Mouse (Mus musculus) neural tube, embryonic 11.5 days (tissue): ENCODE results near the gene Hes5. TPM values are rescaled to one million over a fixed set of nuclear protein-coding genes. Genes with fewer than 3 reads are reported as not detected.

ENCODE experiments used
- ATAC-seq: fragments of 200-750 bp; cut with Nextera tagmentation; 2 replicates; pipeline ENCODE4 v1.8.0; 2017; ENCODE audit warnings: moderate number of reproducible peaks, mild to moderate bottlenecking, moderate TSS enrichment, moderate library complexity; ENCODE audit not compliant: insufficient read depth, low FRiP score, low TSS enrichment
- DNase-seq: peaks from one replicate; pipeline ENCODE4 v3.0.0-alpha.2; 2015; ENCODE audit warnings: low spot score
- H3K27ac ChIP-seq: fragments of 300-500 bp; sonication (generic); 2 replicates; pipeline ENCODE4 v1.5.1; 2014; ENCODE audit warnings: low read depth, mild to moderate bottlenecking, low read length
- H3K27me3 ChIP-seq: fragments of 300-500 bp; sonication (generic); 2 replicates; pipeline ENCODE4 v1.6.1; 2014; ENCODE audit warnings: mild to moderate bottlenecking, low read length, mixed read lengths; ENCODE audit not compliant: control insufficient read depth, insufficient read depth
- H3K36me3 ChIP-seq: fragments of 300-500 bp; sonication (generic); 2 replicates; pipeline ENCODE4 v1.6.1; 2014; ENCODE audit warnings: mild to moderate bottlenecking, low read length, moderate library complexity, mixed read lengths; ENCODE audit not compliant: control insufficient read depth, insufficient read depth
- H3K4me1 ChIP-seq: fragments of 300-500 bp; sonication (generic); 2 replicates; pipeline ENCODE4 v1.6.1; 2014; ENCODE audit warnings: low read length, mixed read lengths; ENCODE audit not compliant: control insufficient read depth, insufficient read depth
- H3K4me2 ChIP-seq: fragments of 300-500 bp; sonication (generic); 2 replicates; pipeline ENCODE4 v1.6.1; 2014; ENCODE audit warnings: low read depth, mild to moderate bottlenecking, moderate library complexity
- H3K4me3 ChIP-seq: fragments of 300-500 bp; sonication (generic); 2 replicates; pipeline ENCODE4 v1.5.1; 2014; ENCODE audit warnings: low read depth, low read length
- H3K9ac ChIP-seq: fragments of 300-500 bp; sonication (generic); 2 replicates; pipeline ENCODE4 v1.6.1; 2014; ENCODE audit warnings: mild to moderate bottlenecking, low read length
- H3K9me3 ChIP-seq: fragments of 300-500 bp; sonication (generic); 2 replicates; pipeline ENCODE4 v1.6.1; 2016; ENCODE audit warnings: low read length; ENCODE audit not compliant: control insufficient read depth
- WGBS: fragments of 180-500 bp; shearing (Covaris S2); extraction: QIAGEN DNeasy Blood & Tissue Kit; methylation state at CpG from one replicate; pipeline ENCODE4 v1.1.7; 2014; 5-methylcytosine and 5-hydroxymethylcytosine counted together
- polyA plus RNA-seq: library from polyadenylated mRNA; unstranded; fragments of >200 nt; fragmentation: Nextera tagmentation; extraction: Ambion mirVana; gene quantifications from 2 replicates; pipeline ENCODE4 v1.2.1, GENCODE M21; 2014

The Hes5 gene
- polyA plus RNA-seq, 1 experiment from 2014 or later, result 218 TPM

DNA sequence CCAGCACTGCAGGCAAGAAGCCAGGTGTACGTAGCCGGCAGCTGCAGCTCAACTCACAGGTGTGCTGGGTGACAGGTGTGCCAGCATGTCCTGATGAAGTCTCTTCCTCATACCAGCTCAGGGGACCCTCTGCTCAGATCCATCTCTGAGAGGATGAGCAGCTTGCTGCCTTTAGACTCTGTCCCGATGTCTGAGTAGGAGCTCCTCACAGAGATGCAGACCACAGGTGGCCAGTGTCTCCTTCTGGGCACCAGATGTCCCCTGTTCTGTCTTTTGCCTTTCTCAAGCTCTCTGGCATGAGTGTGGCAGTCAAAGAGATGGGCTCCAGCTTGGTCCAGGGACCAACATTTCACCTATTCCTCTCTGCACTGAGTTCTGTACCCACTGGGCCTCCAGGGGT is 46.9 kb downstream of the Hes5 start:
- WGBS, result 87% methylated on average over 3 of the region's 3 CpGs
- no peaks in the 10 kb centered on the region for H3K36me3 ChIP-seq

DNA sequence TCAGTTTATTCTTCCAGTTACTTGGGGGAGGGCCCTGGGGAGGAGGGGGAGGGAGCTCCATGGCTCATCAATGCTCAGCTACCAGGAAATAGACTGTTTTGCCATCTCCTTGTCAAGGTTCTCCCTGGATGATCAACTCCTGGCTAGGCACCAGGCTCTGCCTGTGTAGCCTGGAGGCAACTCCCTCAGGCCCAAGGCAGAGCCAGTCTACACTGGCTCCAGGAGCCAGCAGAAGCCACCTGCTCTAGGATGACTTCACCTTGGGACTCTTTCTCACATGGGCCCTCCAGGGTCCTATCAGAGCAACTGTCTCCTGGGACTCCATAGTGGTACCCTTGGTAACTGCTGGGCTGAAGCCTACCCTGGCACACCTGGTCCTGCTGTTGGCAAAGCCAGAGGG is 47.4 kb downstream of the Hes5 start:
- DNase-seq, result no peak
- no peak overlapping the region for H3K4me2 ChIP-seq
- no peak overlapping the region for H3K27ac ChIP-seq
- H3K9me3 ChIP-seq, result no peaks in the 10 kb centered on the region
- H3K27me3 ChIP-seq, result no peaks in the 10 kb centered on the region
- no peak for ATAC-seq
- no peaks in the 10 kb centered on the region for H3K36me3 ChIP-seq
- no peaks in the 10 kb centered on the region for H3K4me1 ChIP-seq
- H3K9ac ChIP-seq, result no peak overlapping the region
- no peak overlapping the region for H3K4me3 ChIP-seq

More for the DNA sequence above, 46.9 kb downstream of the Hes5 start:
- no peak overlapping the region for H3K9ac ChIP-seq
- no peaks in the 10 kb centered on the region for H3K9me3 ChIP-seq
- no peaks in the 10 kb centered on the region for H3K27me3 ChIP-seq
- DNase-seq, result no peak
- no peak overlapping the region for H3K27ac ChIP-seq
- no peak overlapping the region for H3K4me2 ChIP-seq
- no peak overlapping the region for H3K4me3 ChIP-seq
- H3K4me1 ChIP-seq, result no peaks in the 10 kb centered on the region
- no peak for ATAC-seq

DNA sequence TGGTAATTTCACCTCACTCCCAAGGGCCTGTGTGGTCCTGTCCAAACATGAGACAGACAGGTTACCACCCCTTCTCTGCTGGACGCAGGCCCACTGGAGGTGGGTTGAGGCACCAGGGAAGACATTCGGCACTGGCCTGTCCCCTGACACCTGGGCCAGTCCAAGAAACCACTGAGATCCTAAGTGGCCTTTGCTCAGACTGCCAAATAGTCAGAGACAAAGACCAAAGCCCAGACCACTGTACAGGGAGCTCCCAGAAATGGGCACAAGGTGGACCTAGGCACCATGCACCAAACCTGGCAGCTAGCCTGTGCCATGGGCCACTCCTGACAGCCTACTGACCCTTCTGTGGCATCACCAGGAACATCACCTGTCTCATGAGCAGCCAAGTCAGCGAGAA is 48.5 kb downstream of the Hes5 start:
- no peak for ATAC-seq

DNA sequence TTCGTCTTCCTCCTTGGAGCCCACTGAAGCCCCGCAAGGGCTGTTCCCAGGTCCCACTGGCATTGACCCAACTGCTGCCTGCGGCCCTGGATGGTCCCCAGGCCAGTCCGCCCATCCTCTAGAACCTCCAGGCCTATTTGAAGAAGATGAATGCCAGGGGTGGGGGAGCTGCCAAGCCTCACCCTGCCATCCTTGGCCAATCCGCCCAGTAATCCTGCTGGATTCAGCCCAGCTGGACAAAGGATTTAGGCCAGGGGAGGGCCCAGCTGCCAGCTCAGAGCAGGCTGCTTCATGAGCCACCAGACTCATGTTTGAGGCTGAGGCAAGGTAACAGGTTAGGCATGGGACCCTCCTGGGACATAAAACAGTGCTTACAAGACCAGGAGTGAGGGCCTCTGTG is 50.1 kb downstream of the Hes5 start:
- Histone ChIP-seq H3K4me2 (no peak overlapping the region), H3K9ac (no peak overlapping the region), H3K4me3 (no peak overlapping the region), H3K36me3 (no peaks in the 10 kb centered on the region), H3K4me1 (no peaks in the 10 kb centered on the region), H3K9me3 (no peaks in the 10 kb centered on the region), H3K27me3 (no peaks in the 10 kb centered on the region), H3K27ac (no peak overlapping the region)
- no peak for DNase-seq
- no peak for ATAC-seq
- 89% methylated on average over 5 of the region's 5 CpGs for WGBS

More for the DNA sequence above, 48.5 kb downstream of the Hes5 start:
- no peaks in the 10 kb centered on the region for H3K27me3 ChIP-seq
- H3K9ac ChIP-seq, result no peak overlapping the region
- H3K4me1 ChIP-seq, result no peaks in the 10 kb centered on the region
- H3K27ac ChIP-seq, result no peak overlapping the region
- no peak overlapping the region for H3K4me2 ChIP-seq
- H3K4me3 ChIP-seq, result no peak overlapping the region
- no peaks in the 10 kb centered on the region for H3K9me3 ChIP-seq
- 72% methylated on average over 3 of the region's 3 CpGs for WGBS
- H3K36me3 ChIP-seq, result no peaks in the 10 kb centered on the region
- no peak for DNase-seq

DNA sequence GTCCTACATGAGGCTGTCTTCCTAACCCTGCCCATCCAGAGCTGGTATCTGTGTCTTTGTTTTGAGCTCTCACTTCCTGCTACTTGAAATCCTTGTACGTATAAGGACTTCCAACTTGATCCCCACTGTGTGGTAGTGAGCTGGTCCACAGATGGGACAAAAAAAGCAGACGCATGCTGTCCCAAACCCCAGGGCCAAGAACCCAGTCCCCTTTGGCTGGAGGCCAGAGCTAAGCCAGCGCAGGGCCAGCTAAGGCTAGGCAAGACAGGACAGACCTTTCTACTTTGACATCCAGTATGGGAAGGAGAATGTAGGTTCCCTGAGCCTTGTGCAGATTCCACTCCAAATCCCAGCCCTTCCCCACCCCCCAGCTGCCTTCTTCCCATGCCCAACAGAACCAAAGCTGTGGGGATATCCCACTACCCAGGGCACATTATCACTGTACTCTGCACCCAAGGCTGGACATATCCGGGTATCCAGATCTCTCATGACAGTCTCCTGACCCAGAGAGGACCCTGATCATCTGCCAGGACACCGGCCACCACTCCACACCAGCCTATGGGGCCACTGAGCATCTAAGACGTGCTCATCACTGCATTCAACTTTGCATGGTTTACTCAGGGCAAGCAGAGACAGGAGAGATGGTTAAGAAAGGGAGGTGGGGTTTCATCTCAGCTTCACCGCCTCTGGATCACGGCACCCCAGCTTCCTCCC is 50.7 kb downstream of the Hes5 start:
- 89% methylated on average over 8 of the region's 8 CpGs for WGBS

More for the DNA sequence above, 50.7 kb downstream of the Hes5 start:
- no peak for DNase-seq
- Histone ChIP-seq H3K9me3 (no peaks in the 10 kb centered on the region), H3K27me3 (no peaks in the 10 kb centered on the region), H3K4me1 (no peaks in the 10 kb centered on the region), H3K4me2 (no peak overlapping the region), H3K36me3 (no peaks in the 10 kb centered on the region), H3K4me3 (no peak overlapping the region), H3K27ac (no peak overlapping the region), H3K9ac (no peak overlapping the region)
- ATAC-seq, result no peak

Other genes with a start within 250 kb of the Hes5 start
- 0.38 and 0.39 TPM in 2 replicates for gene Ttc34, start 123.5 kb upstream of the Hes5 start, polyA plus RNA-seq
- 0.50 and 0.72 TPM in 2 replicates for gene Mmel1, start 91.3 kb upstream of the Hes5 start, polyA plus RNA-seq
- 40.2 and 42.1 TPM in 2 replicates for gene Fam213b, start 61.8 kb upstream of the Hes5 start, polyA plus RNA-seq
- 0.78 and 1.1 TPM in 2 replicates for gene Tnfrsf14, start 32.4 kb upstream of the Hes5 start, polyA plus RNA-seq
- 36.1 and 38.2 TPM in 2 replicates for gene Pank4, start 3.2 kb downstream of the Hes5 start, polyA plus RNA-seq
- 1.4 and 1.6 TPM in 2 replicates for gene Plch2, start 95.9 kb downstream of the Hes5 start, polyA plus RNA-seq
- gene Pex10, start 106.1 kb downstream of the Hes5 start, polyA plus RNA-seq, result 6.9 and 8.3 TPM in 2 replicates
- gene Rer1, start 125.5 kb downstream of the Hes5 start, polyA plus RNA-seq, result 143 and 145 TPM in 2 replicates
- gene Morn1, start 125.7 kb downstream of the Hes5 start, polyA plus RNA-seq, result 3.9 and 5.3 TPM in 2 replicates